Mouse (Mus musculus): Measurements from ENCODE around the gene Il22ra2.
A peak's percentile ranks its signal among the peaks of the same experiment; 100 is the strongest.

DNA sequence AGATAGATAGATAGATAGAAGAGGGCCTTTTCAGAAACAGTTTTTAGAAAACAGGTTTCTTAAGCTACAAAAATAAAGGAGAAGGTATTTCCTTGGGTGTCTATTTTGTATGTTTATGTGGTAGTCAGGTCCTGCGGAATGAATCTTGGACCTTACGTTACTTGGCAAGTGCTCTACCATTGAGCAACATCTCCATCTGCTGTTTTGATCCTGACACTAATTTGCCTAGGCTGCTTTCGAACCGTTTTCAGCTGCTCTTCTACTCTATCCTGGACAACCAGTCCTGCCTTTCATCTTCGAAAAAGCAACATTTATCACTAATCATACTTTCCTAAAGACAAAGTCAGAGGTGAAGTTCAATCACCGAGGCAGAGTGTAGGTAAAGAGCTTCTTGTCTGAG is 18.6 kb upstream of the Il22ra2 start:
- TF ChIP-seq CTCF (IDR thresholded peaks at IDR 0.05; ENCODE audit: low read depth) (peak; percentile 17; the same call in 1 of the 2 replicates), EP300 (optimal IDR thresholded peaks at IDR 0.05) (no peak)

Data from stomach, postnatal 0 days (tissue).